Mouse (Mus musculus): ENCODE measurements at regions not wholly inside any gene's neighbourhood (a gene's known extent, or its start where the extent isn't known, plus 50 kb on each side); places are given as distances from the start of the nearest gene placed in this dataset.

- no peak for TF ChIP-seq POLR2A (IDR thresholded peaks at IDR 0.05; ENCODE audit: insufficient read depth, low read depth, low read length)
- TF ChIP-seq CTCF (IDR thresholded peaks at IDR 0.05), result peak; percentile 34; the same call in 1 of the 2 replicates
Observed at GRCm38 (mm10) chr1:30700399-30701081, 173.2 kb downstream of the Phf3 start.
